Mouse (Mus musculus) MEL (cell line): ENCODE measurements at regions not wholly inside any gene's neighbourhood (a gene's known extent, or its start where the extent isn't known, plus 50 kb on each side); places are given as distances from the start of the nearest gene placed in this dataset.

Experiments used
- DNase-seq: peaks from one replicate; pipeline ENCODE4 v3.0.0; 2011; ENCODE audit warnings: low read depth, low spot score
- H3K27ac ChIP-seq: 2 replicates; pipeline ENCODE4 v1.5.1; 2012; ENCODE audit warnings: low read depth, mild to moderate bottlenecking, control low read depth, low read length, moderate library complexity; ENCODE audit not compliant: control insufficient read depth
- H3K27me3 ChIP-seq, 2 experiments: fragments of 150-350 bp in 1 of 2; sonication (generic) in 1 of 2; 2 replicates each; pipeline ENCODE4 v1.6.1; 2012; ENCODE audit warnings: low read length in 2 of 2, mild to moderate bottlenecking in 2 of 2, improper control_type of control experiment in 1 of 2, moderate library complexity in 1 of 2; ENCODE audit not compliant: insufficient read depth in 2 of 2, control insufficient read depth in 1 of 2
- H3K36me3 ChIP-seq, 2 experiments: 2 replicates each; pipeline ENCODE4 v1.6.1; 2012 to 2014; ENCODE audit warnings: low read length in 2 of 2, improper control_type of control experiment in 1 of 2, inconsistent platforms in 1 of 2, mild to moderate bottlenecking in 1 of 2; ENCODE audit not compliant: insufficient read depth in 2 of 2, control insufficient read depth in 1 of 2
- H3K4me1 ChIP-seq, 2 experiments: fragments of 150-350 bp in 1 of 2; sonication (generic) in 1 of 2; 2 replicates each; pipeline ENCODE4 v1.6.1; 2012; ENCODE audit warnings: low read length in 2 of 2, improper control_type of control experiment in 1 of 2, mild to moderate bottlenecking in 1 of 2; ENCODE audit not compliant: insufficient read depth in 2 of 2, control insufficient read depth in 1 of 2
- H3K4me3 ChIP-seq, 2 experiments: fragments of 150-350 bp in 1 of 2; sonication (generic) in 1 of 2; 2 replicates each; pipeline ENCODE4 v1.5.1; 2012; ENCODE audit warnings: low read depth in 2 of 2, low read length in 2 of 2, mild to moderate bottlenecking in 2 of 2, moderate library complexity in 2 of 2, control low read depth in 1 of 2, improper control_type of control experiment in 1 of 2; ENCODE audit not compliant: control insufficient read depth in 1 of 2, insufficient read depth in 1 of 2
- H3K79me2 ChIP-seq: 2 replicates; pipeline ENCODE4 v1.6.1; 2012; ENCODE audit warnings: mild to moderate bottlenecking, low read length, moderate library complexity; ENCODE audit not compliant: control insufficient read depth, poor library complexity, insufficient read depth
- H3K9ac ChIP-seq: 2 replicates; pipeline ENCODE4 v1.6.1; 2012; ENCODE audit warnings: low read depth, mild to moderate bottlenecking, control low read depth, low read length, moderate library complexity; ENCODE audit not compliant: control insufficient read depth, poor library complexity, severe bottlenecking
- H3K9me3 ChIP-seq: fragments of 150-350 bp; sonication (generic); replicated peaks from 2 replicates; pipeline ENCODE4 v1.6.1; 2012; ENCODE audit warnings: mild to moderate bottlenecking, low read length, improper control_type of control experiment, moderate library complexity; ENCODE audit not compliant: insufficient read depth
- BHLHE40 ChIP-seq: IDR thresholded peaks from 2 replicates; pipeline ENCODE4 v1.6.1; 2012; ENCODE audit warnings: low read depth, mild to moderate bottlenecking, inconsistent platforms, low read length, improper control_type of control experiment, borderline replicate concordance
- CHD1 ChIP-seq: IDR thresholded peaks from 2 replicates; pipeline ENCODE4 v1.6.1; 2012; ENCODE audit warnings: low read depth, mild to moderate bottlenecking, inconsistent platforms, low read length, improper control_type of control experiment
- EP300 ChIP-seq, 2 experiments: IDR thresholded peaks; 2 replicates each; pipeline ENCODE4 v1.6.1; 2011; ENCODE audit warnings: improper control_type of control experiment in 2 of 2, low read length in 2 of 2, low read depth in 1 of 2, mild to moderate bottlenecking in 1 of 2
- GATA1 ChIP-seq: IDR thresholded peaks from 2 replicates; pipeline ENCODE4 v1.6.1; 2011; ENCODE audit warnings: low read depth, low read length, improper control_type of control experiment
- MAX ChIP-seq: IDR thresholded peaks from 2 replicates; pipeline ENCODE4 v1.6.1; 2011; ENCODE audit warnings: low read length, improper control_type of control experiment
- MAZ ChIP-seq: IDR thresholded peaks from 2 replicates; pipeline ENCODE4 v1.6.1; 2012; ENCODE audit warnings: low read depth, mild to moderate bottlenecking, inconsistent platforms, low read length, improper control_type of control experiment
- MXI1 ChIP-seq: IDR thresholded peaks from 2 replicates; pipeline ENCODE4 v1.6.1; 2011; ENCODE audit warnings: mild to moderate bottlenecking, low read depth, low read length, improper control_type of control experiment
- MYB ChIP-seq: IDR thresholded peaks from 2 replicates; pipeline ENCODE4 v1.6.1; 2011; ENCODE audit warnings: mild to moderate bottlenecking, low read depth, low read length, improper control_type of control experiment
- NELFE ChIP-seq: IDR thresholded peaks from 2 replicates; pipeline ENCODE4 v1.6.1; 2011; ENCODE audit warnings: low read depth, low read length, improper control_type of control experiment
- POLR2A ChIP-seq, 2 experiments: IDR thresholded peaks; 2 replicates each; pipeline ENCODE4 v1.6.1; 2011 to 2012; ENCODE audit warnings: low read length in 2 of 2, mild to moderate bottlenecking in 2 of 2, control low read depth in 1 of 2, improper control_type of control experiment in 1 of 2, low read depth in 1 of 2, moderate library complexity in 1 of 2; ENCODE audit not compliant: control insufficient read depth in 1 of 2, insufficient read depth in 1 of 2, poor library complexity in 1 of 2
- POLR2AphosphoS2 ChIP-seq: IDR thresholded peaks from 2 replicates; pipeline ENCODE4 v1.6.1; 2011; ENCODE audit warnings: low read length, improper control_type of control experiment
- TAL1 ChIP-seq: IDR thresholded peaks from 2 replicates; pipeline ENCODE4 v1.6.1; 2012; ENCODE audit warnings: mild to moderate bottlenecking, inconsistent platforms, low read length, moderate library complexity, mixed read lengths
- TBP ChIP-seq: IDR thresholded peaks from 2 replicates; pipeline ENCODE4 v1.8.0; 2011; ENCODE audit warnings: low read depth, low read length, improper control_type of control experiment
- UBTF ChIP-seq: IDR thresholded peaks from 2 replicates; pipeline ENCODE4 v1.6.1; 2012; ENCODE audit warnings: low read depth, mild to moderate bottlenecking, inconsistent platforms, low read length, improper control_type of control experiment, moderate library complexity, borderline replicate concordance; ENCODE audit not compliant: insufficient read depth
- USF2 ChIP-seq, 2 experiments: IDR thresholded peaks; 2 replicates each; pipeline ENCODE4 v1.6.1; 2011 to 2012; ENCODE audit warnings: improper control_type of control experiment in 2 of 2, low read length in 2 of 2, borderline replicate concordance in 1 of 2, inconsistent platforms in 1 of 2, low read depth in 1 of 2, mild to moderate bottlenecking in 1 of 2; ENCODE audit not compliant: insufficient read depth in 1 of 2
- ZMIZ1 ChIP-seq: IDR thresholded peaks from 2 replicates; pipeline ENCODE4 v1.6.1; 2012; ENCODE audit warnings: low read depth, mild to moderate bottlenecking, inconsistent platforms, low read length, improper control_type of control experiment, moderate library complexity

DNA sequence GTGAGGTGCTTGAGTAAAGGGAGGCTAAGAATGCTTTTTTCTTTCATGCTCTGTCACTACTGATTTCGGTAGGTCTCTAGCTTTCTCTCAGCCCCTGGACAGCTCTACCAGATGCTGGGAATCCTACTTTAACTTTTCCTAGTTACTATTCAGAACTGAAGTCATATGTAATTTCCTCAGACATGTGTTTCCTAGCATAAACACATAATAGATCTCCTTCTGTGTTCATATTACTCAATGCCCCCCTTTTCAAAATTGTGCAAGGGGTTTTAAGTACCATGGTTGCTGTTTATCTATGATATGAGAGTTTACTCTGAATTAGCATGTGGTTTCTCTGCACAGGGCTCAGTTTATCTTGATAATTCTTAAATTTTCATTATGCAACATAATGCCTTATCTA is 1472.5 kb downstream of the Olfm4 start:
- H3K9me3 ChIP-seq, result no peaks in the 10 kb centered on the region
- no peaks in the 10 kb centered on the region for H3K36me3 ChIP-seq
- H3K79me2 ChIP-seq, result no peaks in the 10 kb centered on the region
- no peaks in the 10 kb centered on the region for H3K27me3 ChIP-seq
- DNase-seq, result no peak
- no peak overlapping the region for H3K27ac ChIP-seq
- H3K9ac ChIP-seq, result no peak overlapping the region
- no peak overlapping the region for H3K4me3 ChIP-seq
- H3K4me1 ChIP-seq, result no peaks in the 10 kb centered on the region
- TF ChIP-seq EP300 (IDR thresholded peaks at IDR 0.05; ENCODE audit: low read depth in 1 of 2, low read length in 2 of 2) (no peak), MAX (no peak), TBP (no peak), NELFE (no peak), MAZ (no peak), UBTF (no peak), BHLHE40 (no peak), ZMIZ1 (no peak), USF2 (IDR thresholded peaks at IDR 0.05; ENCODE audit: borderline replicate concordance in 1 of 2, insufficient read depth in 1 of 2, low read depth in 1 of 2, low read length in 2 of 2) (no peak), GATA1 (no peak)

DNA sequence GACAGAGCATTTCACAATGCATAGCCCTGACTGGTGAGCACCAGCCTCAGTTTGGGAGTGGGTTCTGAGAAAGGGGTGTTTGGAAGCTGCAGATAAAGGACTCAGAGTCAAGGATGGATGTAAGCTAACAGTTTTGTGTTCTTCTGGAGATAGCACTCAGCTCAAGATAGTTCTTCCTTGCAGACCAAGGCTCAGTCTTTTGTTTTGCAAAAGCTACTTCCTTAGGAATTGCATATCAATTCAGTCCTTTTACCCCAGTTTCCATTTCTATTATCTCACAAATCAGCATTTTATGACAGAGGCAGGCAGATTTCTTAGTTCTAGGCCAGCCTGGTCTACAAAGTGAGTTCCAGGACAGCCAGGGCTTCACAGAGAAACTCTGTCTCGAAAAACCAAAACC is 1495.4 kb downstream of the Olfm4 start:
- Histone ChIP-seq H3K36me3 (no peaks in the 10 kb centered on the region), H3K27ac (no peak overlapping the region), H3K4me1 (no peaks in the 10 kb centered on the region), H3K9me3 (no peaks in the 10 kb centered on the region), H3K27me3 (no peaks in the 10 kb centered on the region), H3K4me3 (no peak overlapping the region), H3K9ac (no peak overlapping the region), H3K79me2 (no peaks in the 10 kb centered on the region)
- DNase-seq, result no peak
- no peak for TF ChIP-seq MXI1
- TF ChIP-seq, all 39 proteins: peak for 0

DNA sequence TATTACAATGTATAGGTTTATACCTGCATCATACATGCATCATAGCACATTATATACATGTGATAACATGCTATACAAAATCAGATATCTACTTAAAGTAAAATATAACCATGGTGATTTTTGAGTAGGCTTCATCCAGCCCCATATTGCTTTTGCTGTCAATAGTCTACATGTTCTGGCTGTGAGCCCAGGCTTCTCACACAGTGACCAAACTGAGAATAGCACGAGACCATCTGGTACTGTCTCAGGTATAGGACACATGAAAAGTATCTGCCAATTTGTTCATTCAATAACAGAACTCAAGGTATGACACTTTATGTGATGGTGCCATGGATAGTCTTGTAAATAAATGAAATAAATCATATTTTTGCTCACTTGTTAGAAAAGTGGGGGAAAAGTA is 1499.7 kb downstream of the Olfm4 start:
- Histone ChIP-seq H3K9me3 (no peaks in the 10 kb centered on the region), H3K27me3 (no peaks in the 10 kb centered on the region), H3K4me3 (no peak overlapping the region), H3K79me2 (no peaks in the 10 kb centered on the region), H3K4me1 (no peaks in the 10 kb centered on the region), H3K27ac (no peak overlapping the region), H3K36me3 (no peaks in the 10 kb centered on the region), H3K9ac (no peak overlapping the region)
- DNase-seq, result no peak
- no peak for TF ChIP-seq POLR2AphosphoS2
- no peak for TF ChIP-seq CHD1
- TF ChIP-seq TAL1, result no peak
- no peak for TF ChIP-seq POLR2A (IDR thresholded peaks at IDR 0.05; ENCODE audit: control insufficient read depth in 1 of 2, insufficient read depth in 1 of 2, low read depth in 1 of 2, low read length in 2 of 2, poor library complexity in 1 of 2)
- TF ChIP-seq MAX, result no peak
- TF ChIP-seq MYB, result no peak
- no peak for TF ChIP-seq BHLHE40
